Mouse (Mus musculus): ENCODE data around the gene Adcy5.

The Adcy5 gene

DNA sequence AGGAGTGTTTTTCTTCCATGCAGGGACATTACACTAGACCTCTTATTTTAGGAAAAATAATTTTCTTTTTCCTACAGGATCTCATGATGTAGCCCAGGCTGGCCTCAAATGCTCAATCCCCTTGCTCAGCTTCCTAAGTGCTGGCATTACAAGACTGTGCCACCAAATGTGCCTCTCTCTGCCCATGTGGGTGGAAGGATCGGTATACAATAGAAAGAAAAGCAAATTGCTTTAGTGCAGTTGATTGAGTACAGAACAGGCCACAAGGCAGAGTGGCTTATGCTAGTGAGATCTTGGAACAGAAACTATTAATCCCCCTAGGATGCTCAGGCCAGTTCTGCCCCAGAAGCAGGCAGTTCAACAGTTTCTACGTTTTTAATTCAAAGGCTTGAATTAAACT, 165.1 kb downstream of the Adcy5 start:
- no peak for DNase-seq

- no peak for DNase-seq
These were observed 175.8 kb downstream of the Adcy5 start for GRCm38 (mm10) chr16:35330451-35330850.
